Mouse (Mus musculus) MEL (cell line): Measurements from ENCODE around the gene Mme. TPM values are rescaled to one million over a fixed set of nuclear protein-coding genes. Genes with fewer than 3 reads are reported as not detected.

ENCODE experiments used
- DNase-seq: peaks from one replicate; pipeline ENCODE4 v3.0.0; 2011; ENCODE audit warnings: low read depth, low spot score
- H3K27ac ChIP-seq: 2 replicates; pipeline ENCODE4 v1.5.1; 2012; ENCODE audit warnings: low read depth, mild to moderate bottlenecking, control low read depth, low read length, moderate library complexity; ENCODE audit not compliant: control insufficient read depth
- H3K27me3 ChIP-seq, 2 experiments: fragments of 150-350 bp in 1 of 2; sonication (generic) in 1 of 2; 2 replicates each; pipeline ENCODE4 v1.6.1; 2012; ENCODE audit warnings: low read length in 2 of 2, mild to moderate bottlenecking in 2 of 2, improper control_type of control experiment in 1 of 2, moderate library complexity in 1 of 2; ENCODE audit not compliant: insufficient read depth in 2 of 2, control insufficient read depth in 1 of 2
- H3K36me3 ChIP-seq, 2 experiments: 2 replicates each; pipeline ENCODE4 v1.6.1; 2012 to 2014; ENCODE audit warnings: low read length in 2 of 2, improper control_type of control experiment in 1 of 2, inconsistent platforms in 1 of 2, mild to moderate bottlenecking in 1 of 2; ENCODE audit not compliant: insufficient read depth in 2 of 2, control insufficient read depth in 1 of 2
- H3K4me1 ChIP-seq, 2 experiments: fragments of 150-350 bp in 1 of 2; sonication (generic) in 1 of 2; 2 replicates each; pipeline ENCODE4 v1.6.1; 2012; ENCODE audit warnings: low read length in 2 of 2, improper control_type of control experiment in 1 of 2, mild to moderate bottlenecking in 1 of 2; ENCODE audit not compliant: insufficient read depth in 2 of 2, control insufficient read depth in 1 of 2
- H3K4me3 ChIP-seq, 2 experiments: fragments of 150-350 bp in 1 of 2; sonication (generic) in 1 of 2; 2 replicates each; pipeline ENCODE4 v1.5.1; 2012; ENCODE audit warnings: low read depth in 2 of 2, low read length in 2 of 2, mild to moderate bottlenecking in 2 of 2, moderate library complexity in 2 of 2, control low read depth in 1 of 2, improper control_type of control experiment in 1 of 2; ENCODE audit not compliant: control insufficient read depth in 1 of 2, insufficient read depth in 1 of 2
- H3K79me2 ChIP-seq: 2 replicates; pipeline ENCODE4 v1.6.1; 2012; ENCODE audit warnings: mild to moderate bottlenecking, low read length, moderate library complexity; ENCODE audit not compliant: control insufficient read depth, poor library complexity, insufficient read depth
- H3K9ac ChIP-seq: 2 replicates; pipeline ENCODE4 v1.6.1; 2012; ENCODE audit warnings: low read depth, mild to moderate bottlenecking, control low read depth, low read length, moderate library complexity; ENCODE audit not compliant: control insufficient read depth, poor library complexity, severe bottlenecking
- H3K9me3 ChIP-seq: fragments of 150-350 bp; sonication (generic); replicated peaks from 2 replicates; pipeline ENCODE4 v1.6.1; 2012; ENCODE audit warnings: mild to moderate bottlenecking, low read length, improper control_type of control experiment, moderate library complexity; ENCODE audit not compliant: insufficient read depth
- CHD2 ChIP-seq: IDR thresholded peaks from 2 replicates; pipeline ENCODE4 v1.6.1; 2011; ENCODE audit warnings: low read length, improper control_type of control experiment
- CTCF ChIP-seq, 3 experiments: IDR thresholded peaks in 2 of 3; conservative IDR thresholded peaks in 1 of 3; 2 replicates each; pipeline ENCODE4 v1.5.1; 2011 to 2012; ENCODE audit warnings: low read length in 3 of 3, low read depth in 2 of 3, mild to moderate bottlenecking in 2 of 3, improper control_type of control experiment in 1 of 3, inconsistent platforms in 1 of 3, mixed read lengths in 1 of 3, moderate library complexity in 1 of 3; ENCODE audit not compliant: control insufficient read depth in 1 of 3, insufficient read depth in 1 of 3, poor library complexity in 1 of 3, severe bottlenecking in 1 of 3
- E2F4 ChIP-seq: IDR thresholded peaks from 2 replicates; pipeline ENCODE4 v1.6.1; 2011; ENCODE audit warnings: low read depth, low read length, improper control_type of control experiment, borderline replicate concordance
- JUND ChIP-seq: IDR thresholded peaks from 2 replicates; pipeline ENCODE4 v1.6.1; 2011; ENCODE audit warnings: low read depth, mild to moderate bottlenecking, improper control_type of control experiment, low read length
- KAT2A ChIP-seq: conservative IDR thresholded peaks from 2 replicates; pipeline ENCODE4 v1.6.1; 2012; ENCODE audit warnings: low read depth, low read length, improper control_type of control experiment, inconsistent platforms
- MAFK ChIP-seq: IDR thresholded peaks from 2 replicates; pipeline ENCODE4 v1.6.1; 2011; ENCODE audit warnings: low read depth, mild to moderate bottlenecking, low read length, improper control_type of control experiment, borderline replicate concordance
- MAX ChIP-seq: IDR thresholded peaks from 2 replicates; pipeline ENCODE4 v1.6.1; 2011; ENCODE audit warnings: low read length, improper control_type of control experiment
- MEF2A ChIP-seq: IDR thresholded peaks from 2 replicates; pipeline ENCODE4 v1.6.1; 2014; ENCODE audit warnings: low read depth, mild to moderate bottlenecking, inconsistent platforms, low read length, improper control_type of control experiment; ENCODE audit not compliant: poor library complexity, insufficient replicate concordance, severe bottlenecking; ENCODE audit errors: extremely low read depth
- MXI1 ChIP-seq: IDR thresholded peaks from 2 replicates; pipeline ENCODE4 v1.6.1; 2011; ENCODE audit warnings: mild to moderate bottlenecking, low read depth, low read length, improper control_type of control experiment
- MYC ChIP-seq: IDR thresholded peaks from 2 replicates; pipeline ENCODE4 v1.6.1; 2011; ENCODE audit warnings: low read depth, mild to moderate bottlenecking, low read length, improper control_type of control experiment, moderate library complexity
- POLR2AphosphoS2 ChIP-seq: IDR thresholded peaks from 2 replicates; pipeline ENCODE4 v1.6.1; 2011; ENCODE audit warnings: low read length, improper control_type of control experiment
- RAD21 ChIP-seq: IDR thresholded peaks from 2 replicates; pipeline ENCODE4 v1.6.1; 2011; ENCODE audit warnings: mild to moderate bottlenecking, low read depth, low read length, improper control_type of control experiment
- SMC3 ChIP-seq: IDR thresholded peaks from 2 replicates; pipeline ENCODE4 v1.6.1; 2011; ENCODE audit warnings: low read depth, low read length, improper control_type of control experiment
- UBTF ChIP-seq: IDR thresholded peaks from 2 replicates; pipeline ENCODE4 v1.6.1; 2012; ENCODE audit warnings: low read depth, mild to moderate bottlenecking, inconsistent platforms, low read length, improper control_type of control experiment, moderate library complexity, borderline replicate concordance; ENCODE audit not compliant: insufficient read depth
- USF1 ChIP-seq: IDR thresholded peaks from 2 replicates; pipeline ENCODE4 v1.6.1; 2014; ENCODE audit warnings: low read depth, mild to moderate bottlenecking, inconsistent platforms, low read length, improper control_type of control experiment, moderate library complexity
- USF2 ChIP-seq, 2 experiments: IDR thresholded peaks; 2 replicates each; pipeline ENCODE4 v1.6.1; 2011 to 2012; ENCODE audit warnings: improper control_type of control experiment in 2 of 2, low read length in 2 of 2, borderline replicate concordance in 1 of 2, inconsistent platforms in 1 of 2, low read depth in 1 of 2, mild to moderate bottlenecking in 1 of 2; ENCODE audit not compliant: insufficient read depth in 1 of 2
- ZC3H11A ChIP-seq: IDR thresholded peaks from 2 replicates; pipeline ENCODE4 v1.6.1; 2012; ENCODE audit warnings: low read depth, mild to moderate bottlenecking, inconsistent platforms, low read length, improper control_type of control experiment
- ZMIZ1 ChIP-seq: IDR thresholded peaks from 2 replicates; pipeline ENCODE4 v1.6.1; 2012; ENCODE audit warnings: low read depth, mild to moderate bottlenecking, inconsistent platforms, low read length, improper control_type of control experiment, moderate library complexity
- ZNF384 ChIP-seq: IDR thresholded peaks from 2 replicates; pipeline ENCODE4 v1.6.1; 2012; ENCODE audit warnings: low read depth, mild to moderate bottlenecking, inconsistent platforms, low read length, improper control_type of control experiment
- polyA plus RNA-seq, 2 experiments: library from polyadenylated mRNA; stranded (reverse) in 1 of 2; unstranded in 1 of 2; fragments of >175 nt in 1 of 2; fragments of >200 nt in 1 of 2; gene quantifications; 2 replicates each; pipeline versions ENCODE4 v1.2.1 to v1.2.4; 2012; ENCODE audit warnings: low replicate concordance in 2 of 2, low read depth in 1 of 2; ENCODE audit not compliant: insufficient read length in 2 of 2, insufficient read depth in 1 of 2, missing spikeins in 1 of 2
- total RNA-seq: library from RNA; depleted of rRNA; stranded (reverse); fragments of 300-350 nt; gene quantifications from 2 replicates; pipeline ENCODE4 v1.2.3, GENCODE M21; 2012

Gene Mme
- total and polyA plus RNA-seq, 3 experiments: not detected

DNA sequence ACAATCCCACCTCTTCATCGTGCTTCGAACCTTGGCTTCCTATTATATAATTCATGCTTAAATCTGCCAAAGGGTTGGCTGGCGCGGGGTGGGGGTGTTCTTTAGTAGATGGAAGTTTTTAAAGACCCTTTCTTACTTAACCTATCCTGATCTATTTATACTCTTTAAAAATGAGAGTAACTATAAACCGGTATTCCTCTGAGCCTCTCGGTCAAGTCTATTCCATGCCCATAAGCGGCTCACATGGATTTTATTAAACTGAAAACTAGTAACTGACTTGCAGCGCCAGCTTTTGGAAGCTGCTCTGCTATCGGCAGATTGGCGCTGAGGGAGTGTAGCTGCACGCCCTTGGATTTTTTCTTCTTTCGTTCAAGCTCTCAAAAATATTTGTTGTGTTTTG, 55.1 kb downstream of the Mme start:
- Histone ChIP-seq H3K27me3 (no peaks in the 10 kb centered on the region), H3K36me3 (no peaks in the 10 kb centered on the region), H3K79me2 (no peaks in the 10 kb centered on the region), H3K4me1 (no peaks in the 10 kb centered on the region), H3K9me3 (no peaks in the 10 kb centered on the region), H3K9ac (no peak overlapping the region), H3K27ac (no peak overlapping the region), H3K4me3 (no peak overlapping the region)
- no peak for TF ChIP-seq MXI1
- no peak for TF ChIP-seq MAFK
- no peak for TF ChIP-seq JUND
- no peak for TF ChIP-seq CHD2
- TF ChIP-seq RAD21: no peak
- TF ChIP-seq MYC: no peak
- TF ChIP-seq USF2 (IDR thresholded peaks at IDR 0.05; ENCODE audit: borderline replicate concordance in 1 of 2, insufficient read depth in 1 of 2, low read depth in 1 of 2, low read length in 2 of 2): no peak
- TF ChIP-seq MAX: no peak
- no peak for TF ChIP-seq POLR2AphosphoS2
- no peak for TF ChIP-seq ZNF384
- no peak for TF ChIP-seq UBTF
- TF ChIP-seq ZC3H11A: no peak
- TF ChIP-seq USF1: no peak
- DNase-seq: no peak

GRCm38 (mm10) chr3:63297787-63298186, 56.5 kb downstream of the Mme start:
- Histone ChIP-seq H3K36me3 (no peaks in the 10 kb centered on the region), H3K27ac (no peak overlapping the region), H3K79me2 (no peaks in the 10 kb centered on the region), H3K9ac (no peak overlapping the region), H3K9me3 (no peaks in the 10 kb centered on the region), H3K27me3 (no peaks in the 10 kb centered on the region), H3K4me1 (no peaks in the 10 kb centered on the region), H3K4me3 (no peak overlapping the region)
- peak; percentile 35 for DNase-seq
- TF ChIP-seq CTCF (IDR thresholded peaks at IDR 0.05 in 2 of 3, conservative IDR thresholded peaks at IDR 0.05 in 1 of 3; ENCODE audit: control insufficient read depth in 1 of 3, insufficient read depth in 1 of 3, low read depth in 2 of 3, low read length in 3 of 3, poor library complexity in 1 of 3, severe bottlenecking in 1 of 3): peak in 2 of 3 experiments; percentile 34 to 38; a peak in 5 of 6 replicates
- TF ChIP-seq SMC3: no peak
- TF ChIP-seq MEF2A: no peak
- TF ChIP-seq ZC3H11A: no peak
- TF ChIP-seq E2F4: no peak
- no peak for TF ChIP-seq KAT2A
- TF ChIP-seq ZMIZ1: no peak
- TF ChIP-seq USF1: no peak
